Mouse (Mus musculus): ENCODE data around the gene Ap1g2. TPM values are rescaled to one million over a fixed set of nuclear protein-coding genes. Genes with fewer than 3 reads are reported as not detected.
A peak's percentile ranks its signal among the peaks of the same experiment; 100 is the strongest.

The Ap1g2 gene
- total RNA-seq, 2 experiments from 2014 or later, result 15.8 to 18.6 TPM

DNA sequence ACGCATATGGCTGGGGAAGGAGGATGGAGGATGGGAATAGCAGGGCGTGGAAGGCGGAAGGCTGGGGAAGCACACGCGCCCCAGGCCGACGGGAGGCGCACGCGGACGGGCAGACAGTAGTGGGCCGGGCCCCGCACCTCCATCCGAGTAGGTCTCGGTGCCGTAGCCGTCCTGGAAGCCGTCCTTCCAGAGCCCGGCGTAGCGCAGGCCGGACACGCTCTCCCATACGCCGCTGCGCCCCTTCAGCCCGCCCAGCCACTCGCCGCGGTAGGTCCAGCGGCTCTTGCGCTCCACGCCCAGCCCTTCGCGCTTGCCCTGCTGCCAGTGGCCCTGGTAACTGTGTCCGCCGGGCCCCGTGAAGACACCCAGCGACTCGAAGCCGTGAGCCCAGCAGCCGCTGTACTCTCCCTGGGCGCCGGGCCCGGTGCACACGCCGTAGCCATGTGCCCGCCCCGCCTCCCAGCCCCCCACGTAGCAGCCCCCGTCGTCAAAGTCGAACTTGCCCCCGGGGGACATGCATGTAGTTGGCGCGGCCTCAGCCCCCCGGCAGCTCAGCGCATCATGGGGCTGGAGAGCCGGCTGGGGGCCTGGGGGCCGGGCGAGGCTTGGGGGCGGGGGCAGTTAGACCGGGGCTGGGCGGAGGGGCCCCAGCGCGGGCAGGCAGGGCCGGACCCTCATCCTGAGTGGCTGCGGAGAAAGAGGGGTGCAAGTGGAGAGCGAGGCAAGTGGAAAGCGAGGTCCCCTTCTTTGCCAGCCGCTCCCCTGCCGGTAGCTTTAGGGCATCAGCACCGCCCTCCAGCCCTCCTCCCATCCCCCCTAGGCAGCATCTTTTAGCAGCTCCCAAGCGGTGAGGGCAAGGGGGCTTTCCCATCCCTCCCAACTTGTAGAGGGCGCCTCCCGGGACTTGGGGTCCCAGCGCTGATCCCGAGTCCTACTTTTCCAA, 8.6 kb upstream of the Ap1g2 start:
- peak in 1 of 2 experiments; percentile 62 for DNase-seq (ENCODE audit: low spot score in 2 of 2)

DNA sequence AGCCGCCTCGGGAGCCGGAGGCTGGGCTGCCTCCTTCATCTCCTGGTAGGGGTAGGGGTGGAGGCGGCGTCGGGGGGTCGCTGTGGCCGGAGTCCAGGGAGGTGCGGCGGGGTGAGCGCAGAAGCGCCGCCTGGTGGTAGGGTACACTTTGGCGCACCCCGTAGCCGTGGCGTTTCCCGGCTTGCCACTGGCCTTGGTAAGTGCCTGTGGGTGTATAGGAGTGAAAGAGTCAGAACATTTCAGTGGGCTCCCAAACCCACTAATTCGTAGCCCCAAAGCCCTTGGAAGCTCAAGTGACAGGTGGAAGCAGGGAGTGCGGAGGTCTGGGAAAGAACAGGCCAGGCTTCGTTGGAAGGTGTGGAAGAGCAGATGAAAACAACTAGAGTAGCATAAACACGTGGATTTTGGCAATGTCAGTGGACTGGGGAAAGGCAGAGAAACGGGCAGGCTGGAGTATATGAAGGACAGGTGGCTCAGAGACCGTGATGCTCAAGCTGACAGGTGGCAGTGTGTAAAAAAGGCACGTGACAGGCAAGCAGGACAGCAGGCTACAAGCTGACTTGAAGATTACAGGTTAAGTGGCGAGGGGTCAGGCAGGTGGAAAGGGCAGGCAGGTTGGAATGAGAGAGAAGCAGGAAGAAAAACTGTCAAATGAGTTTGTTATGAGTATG, 7.7 kb upstream of the Ap1g2 start:
- DNase-seq (ENCODE audit: low spot score in 2 of 2), result peak in 1 of 2 experiments; percentile 40

DNA sequence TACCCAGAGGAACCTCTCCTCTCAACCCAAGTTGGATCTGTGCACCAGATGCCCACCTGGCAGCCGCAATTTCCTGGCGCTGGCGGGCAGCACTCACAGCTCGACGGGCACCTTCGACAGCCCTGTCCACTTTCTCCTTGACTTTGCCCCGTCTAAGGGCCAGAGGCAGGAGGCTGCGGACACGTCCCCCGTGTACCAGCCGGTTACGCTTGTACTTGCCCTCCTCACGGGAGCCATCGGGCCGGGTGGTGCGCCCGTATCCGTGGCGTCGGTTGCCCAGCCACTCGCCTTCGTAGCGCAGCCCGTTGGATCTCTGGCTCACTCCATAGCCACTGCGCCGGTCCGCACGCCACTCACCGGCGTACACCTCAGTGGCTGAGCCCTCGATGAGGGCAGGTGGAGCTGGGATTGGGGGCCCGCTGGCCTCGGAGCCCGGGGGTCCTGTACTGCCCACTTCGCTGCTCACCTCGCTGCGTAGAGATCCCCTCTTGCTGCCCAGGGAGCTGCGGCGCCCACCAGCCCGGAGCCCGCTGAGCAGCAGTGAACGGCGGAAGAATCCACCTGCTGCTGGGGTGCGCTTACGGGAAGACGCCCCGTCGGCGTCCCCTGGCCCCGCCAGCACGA, 7.1 kb upstream of the Ap1g2 start:
- no peak for DNase-seq (ENCODE audit: low spot score in 2 of 2)

DNA sequence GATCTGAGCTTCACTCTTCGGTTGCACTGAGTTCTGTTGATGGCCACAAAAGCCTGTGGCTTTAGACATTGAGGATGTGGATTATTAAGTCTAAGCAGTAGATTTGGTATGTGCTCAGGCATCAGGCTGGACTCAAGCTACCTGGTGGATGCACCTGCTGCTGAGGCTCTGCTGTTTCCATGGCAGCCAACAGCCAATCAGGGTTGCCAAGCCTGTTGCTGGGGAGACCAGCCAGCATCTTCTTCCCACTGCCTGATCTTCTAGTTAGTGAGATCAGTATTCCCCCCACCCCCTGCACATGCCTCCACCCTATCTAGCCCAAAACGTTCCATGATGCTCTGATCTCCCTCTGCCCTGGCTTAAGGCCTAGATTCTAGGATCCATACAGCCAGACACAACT, 5.3 kb upstream of the Ap1g2 start:
- peak in 1 of 2 experiments; percentile 63 for DNase-seq (ENCODE audit: low spot score in 2 of 2)

DNA sequence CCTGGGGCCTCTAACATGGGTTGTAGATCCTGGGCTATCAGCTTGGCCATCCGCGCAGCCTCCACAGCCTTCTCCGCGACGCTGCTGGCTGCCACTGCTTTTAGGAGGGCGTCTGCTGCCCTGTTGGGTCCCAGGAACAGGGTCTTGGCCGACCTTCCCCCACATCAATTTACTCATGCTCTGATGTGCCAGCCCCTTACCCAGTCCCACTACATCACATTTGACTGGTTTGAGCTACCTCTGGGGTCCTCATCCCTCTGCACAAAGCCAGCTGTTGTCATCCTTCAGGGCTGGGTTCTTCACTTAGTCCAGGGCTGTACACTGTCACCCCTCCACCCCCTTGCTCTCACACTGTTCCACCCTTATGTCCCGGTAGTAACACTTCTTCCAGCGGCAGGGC, 3.7 kb upstream of the Ap1g2 start:
- DNase-seq (ENCODE audit: low spot score in 2 of 2), result no peak

DNA sequence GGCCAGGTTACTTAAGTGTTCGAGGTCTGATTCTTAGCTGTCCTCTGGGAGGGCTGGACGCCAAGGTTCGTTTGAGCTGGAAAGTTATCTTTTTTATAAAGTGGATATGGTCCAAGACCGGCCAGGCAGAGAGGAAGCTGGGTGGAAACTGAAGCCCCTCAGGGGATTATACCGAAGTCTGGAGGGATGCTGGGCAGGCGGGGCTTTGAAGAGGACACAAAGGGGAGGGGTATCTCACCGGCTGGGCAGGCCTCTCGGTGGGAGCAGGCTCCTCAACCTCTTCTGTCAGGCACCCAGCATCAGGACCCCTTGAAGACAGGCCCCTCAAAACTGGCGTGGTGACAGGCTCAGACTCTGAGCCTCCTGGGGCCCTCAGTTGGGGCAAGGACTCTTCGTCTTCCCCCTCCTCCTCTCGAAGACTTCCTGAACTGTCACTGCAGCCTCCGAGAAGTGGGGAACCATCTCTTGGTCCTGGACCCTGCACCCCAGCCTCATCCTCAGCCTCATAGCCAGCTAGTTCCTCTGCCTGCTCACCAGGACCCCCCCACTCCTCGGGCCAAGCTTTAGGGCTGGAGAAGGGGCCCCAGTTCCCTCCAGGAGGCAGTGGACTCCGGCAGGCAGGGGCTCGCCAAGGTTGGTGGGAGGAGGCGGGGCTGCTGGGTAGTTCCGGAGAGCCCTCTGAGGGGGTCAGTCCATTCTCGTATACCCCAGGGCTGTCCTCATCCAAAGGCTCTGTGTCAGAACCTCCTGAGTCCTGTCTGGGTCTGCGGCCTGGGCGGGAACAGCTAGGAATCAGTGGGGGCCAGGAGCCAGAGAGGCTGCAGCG, 2.9 kb upstream of the Ap1g2 start:
- DNase-seq (ENCODE audit: low spot score in 2 of 2), result peak in 1 of 2 experiments; percentile 49

DNA sequence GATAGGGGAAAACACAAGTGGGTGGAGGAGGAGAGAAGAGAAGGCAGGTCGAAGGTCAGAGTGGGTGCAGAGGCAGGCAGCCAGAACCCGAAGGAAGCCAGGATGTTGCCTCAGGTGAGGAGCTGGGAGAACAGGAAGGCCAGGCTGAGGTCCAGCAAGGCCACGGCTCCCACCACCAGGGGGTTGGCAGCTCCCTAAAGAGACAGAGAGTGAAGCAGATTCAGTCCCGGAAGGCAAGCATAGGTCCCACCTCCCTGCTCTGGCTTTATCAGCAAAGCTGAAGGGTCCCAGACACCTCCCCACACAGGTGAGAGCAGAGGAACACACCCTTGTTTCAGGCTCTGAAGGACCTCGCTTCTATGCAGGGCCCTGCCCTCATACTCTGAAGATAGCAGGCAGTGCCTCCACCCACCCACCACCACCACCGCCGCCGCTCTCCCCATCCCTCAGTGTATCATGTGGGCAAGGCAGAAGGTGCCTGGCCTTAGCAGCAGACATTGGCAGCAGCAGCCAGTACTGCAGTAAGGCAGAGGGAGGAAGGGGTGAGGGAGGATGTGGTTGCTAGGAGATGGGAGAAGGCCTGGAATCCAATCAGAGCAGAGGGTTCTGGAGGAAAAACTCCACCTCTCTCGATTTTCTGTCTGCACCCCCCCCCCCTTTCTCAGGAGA, 1.9 kb upstream of the Ap1g2 start:
- peak; percentile 70 to 91 for DNase-seq (ENCODE audit: low spot score in 2 of 2)

DNA sequence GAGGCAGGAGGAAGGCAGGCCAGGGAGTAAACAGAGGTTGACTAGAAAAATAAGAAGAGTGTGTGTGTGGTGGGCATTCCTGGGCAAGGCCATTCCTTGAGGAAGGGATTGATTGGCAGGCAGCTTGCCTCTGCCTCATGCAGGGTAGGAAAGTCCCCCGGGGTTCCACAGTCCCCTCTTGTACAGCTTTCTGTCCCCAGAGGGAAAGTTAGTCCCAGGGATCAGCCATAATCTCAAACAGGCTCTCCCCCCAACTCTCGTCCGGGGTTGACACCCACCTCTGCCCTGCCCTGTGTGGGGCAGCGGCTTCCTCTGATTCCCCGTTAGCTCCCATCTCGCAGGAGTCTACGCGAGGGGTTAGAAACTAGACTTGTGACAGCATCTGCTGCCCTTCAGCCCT, 597 bp upstream of the Ap1g2 start:
- peak in 1 of 2 experiments; percentile 23 for DNase-seq (ENCODE audit: low spot score in 2 of 2)

DNA sequence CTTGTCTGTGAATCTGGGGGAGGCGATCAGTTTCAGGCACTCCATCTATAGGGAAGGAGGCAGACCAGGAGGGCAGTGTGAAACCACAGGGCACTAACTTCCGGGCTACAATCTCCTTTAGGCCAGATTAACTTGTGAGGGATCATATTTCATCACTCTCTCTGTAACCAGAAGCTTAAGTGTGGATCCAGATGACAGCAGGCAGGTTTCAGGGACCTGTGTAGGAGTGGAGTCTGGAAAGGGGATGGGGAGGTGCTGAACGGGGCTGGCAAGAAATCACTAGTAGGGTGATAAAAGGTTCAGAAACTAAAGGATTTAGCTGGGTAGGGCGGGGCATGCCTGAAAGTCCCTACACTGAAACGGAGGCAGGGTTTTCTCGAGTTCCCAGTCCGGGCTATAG, 1.0 kb downstream of the Ap1g2 start:
- DNase-seq (ENCODE audit: low spot score in 2 of 2), result no peak

DNA sequence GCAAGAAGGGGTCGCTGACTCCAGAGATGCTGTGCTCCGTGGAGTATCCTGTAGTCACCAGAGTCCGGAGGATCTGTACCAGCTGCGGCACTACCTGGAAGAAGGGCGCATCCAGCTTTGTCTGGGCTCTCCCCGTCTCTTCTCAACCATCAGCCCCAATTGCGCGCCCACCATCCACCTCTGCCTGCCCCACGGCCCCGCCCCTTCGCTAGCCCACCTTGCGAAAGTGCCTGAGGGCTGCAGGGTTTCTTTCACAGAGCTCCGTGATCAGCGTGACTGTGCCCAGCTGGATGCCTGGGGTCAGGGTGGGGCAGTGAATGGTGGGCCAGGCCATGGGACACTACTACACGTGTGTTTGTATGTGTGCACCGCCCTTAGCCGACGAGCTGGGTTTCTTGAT, 2.0 kb downstream of the Ap1g2 start:
- DNase-seq (ENCODE audit: low spot score in 2 of 2), result no peak

DNA sequence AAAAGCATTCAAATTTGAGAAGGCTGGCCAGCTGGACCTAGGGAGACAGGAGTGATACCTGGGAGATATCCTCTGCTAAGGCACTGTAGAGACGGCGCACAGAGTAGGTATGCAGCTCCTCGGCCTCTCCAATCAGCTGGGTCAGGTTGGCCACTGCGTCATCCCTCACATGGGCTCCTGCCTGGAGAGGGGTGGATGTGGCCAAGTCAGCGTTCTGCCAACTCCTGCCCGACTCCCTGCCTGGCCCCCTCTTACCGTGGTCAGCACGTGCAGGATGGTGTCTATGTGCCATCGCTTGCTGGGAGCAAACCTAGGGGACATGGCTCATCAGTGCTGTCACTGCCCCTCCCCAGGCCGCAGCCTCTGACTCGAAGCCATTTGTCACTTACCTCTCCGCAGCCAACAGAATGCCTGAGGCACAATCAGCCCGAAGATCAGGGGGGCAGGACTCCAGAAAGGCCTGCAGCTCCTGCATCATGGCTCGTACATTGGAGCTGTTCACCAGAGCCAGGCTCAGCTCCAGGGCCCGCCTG, 4.1 kb downstream of the Ap1g2 start:
- DNase-seq (ENCODE audit: low spot score in 2 of 2), result peak in 1 of 2 experiments; percentile 23

DNA sequence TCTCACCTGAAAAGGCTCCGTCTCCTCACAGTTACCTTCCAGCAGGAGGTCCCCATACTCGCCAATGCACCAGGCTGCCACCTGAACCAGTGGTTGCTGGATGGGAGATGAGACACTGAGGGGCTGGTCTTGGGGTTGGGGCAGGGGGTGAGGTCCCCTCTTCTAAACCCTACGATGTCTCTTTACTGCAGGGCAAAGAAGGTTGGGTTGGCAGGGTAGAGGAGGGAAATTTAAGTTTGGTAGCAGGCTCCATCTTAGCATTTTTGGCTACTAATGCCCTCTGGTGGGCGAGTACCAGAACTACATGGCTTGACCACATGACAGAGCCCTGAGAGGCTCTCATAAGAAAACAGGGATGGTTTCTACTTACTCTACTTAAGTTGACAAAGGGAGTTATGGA, 4.8 kb downstream of the Ap1g2 start:
- peak in 1 of 2 experiments; percentile 66 for DNase-seq (ENCODE audit: low spot score in 2 of 2)

DNA sequence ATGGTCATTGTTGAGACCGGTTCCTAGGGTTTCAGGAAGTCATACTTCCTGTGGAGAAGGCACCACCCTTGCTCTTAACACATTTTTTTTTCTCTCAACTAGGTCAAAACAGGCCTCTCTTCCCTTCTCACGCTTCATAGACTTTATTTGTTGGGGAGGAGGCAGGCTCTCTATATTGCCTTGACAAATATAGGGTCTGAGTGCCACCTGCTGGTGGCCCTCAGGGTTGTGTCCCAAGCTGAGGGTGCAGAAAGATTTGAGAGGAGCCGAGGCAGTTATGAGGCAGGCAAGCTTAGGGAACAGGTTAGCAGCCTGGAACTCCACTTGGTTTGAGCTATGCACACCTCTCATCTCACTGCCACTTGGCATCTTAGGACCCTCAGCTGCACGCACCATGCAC, 8.3 kb downstream of the Ap1g2 start:
- DNase-seq (ENCODE audit: low spot score in 2 of 2), result peak in 1 of 2 experiments; percentile 61

DNA sequence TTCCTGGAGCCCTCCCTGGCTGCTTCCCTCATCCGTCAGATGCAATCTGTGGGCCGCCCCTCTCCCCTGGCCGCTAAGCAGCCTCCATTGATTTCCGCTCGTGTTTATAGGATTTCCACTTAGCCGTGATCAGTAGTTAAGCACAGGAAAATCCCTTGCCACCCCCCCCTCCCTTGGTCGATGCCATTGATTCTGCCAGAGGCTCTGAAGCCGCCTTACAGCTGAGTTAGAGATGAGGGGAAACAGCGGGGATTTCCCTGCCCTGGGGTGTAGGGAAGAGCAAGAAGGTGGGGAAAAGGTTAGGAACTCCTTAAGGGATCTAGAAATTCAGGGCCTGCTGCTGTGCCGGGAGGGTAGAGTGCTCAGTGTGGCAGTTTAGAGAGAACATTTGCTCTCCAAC, 8.7 kb downstream of the Ap1g2 start:
- DNase-seq (ENCODE audit: low spot score in 2 of 2), result no peak

DNA sequence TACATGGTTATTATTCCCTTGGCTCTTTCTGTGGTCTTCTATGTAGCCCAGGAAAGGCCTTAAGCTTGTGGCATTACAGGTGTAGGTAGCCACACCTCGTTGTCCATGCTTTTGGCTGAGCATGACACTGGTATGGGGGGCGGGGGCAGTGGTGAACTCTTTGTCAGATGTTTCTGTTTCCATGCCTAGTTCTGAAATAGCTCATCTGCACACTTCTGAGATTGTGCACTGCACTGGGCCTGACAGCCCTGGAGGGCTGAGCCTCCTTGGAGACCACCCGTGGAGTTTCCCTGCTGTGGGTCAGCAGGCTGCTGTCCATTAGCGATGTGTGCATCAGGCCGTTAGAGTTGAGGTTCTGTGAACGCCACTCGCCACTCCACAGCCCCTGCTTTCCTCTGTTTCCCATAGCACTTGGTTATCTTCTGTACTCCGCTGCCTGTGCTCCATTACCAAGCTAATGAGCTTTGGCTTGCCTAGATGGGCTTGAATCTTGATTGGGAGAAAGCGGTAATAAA, 9.8 kb downstream of the Ap1g2 start:
- DNase-seq (ENCODE audit: low spot score in 2 of 2), result no peak

DNA sequence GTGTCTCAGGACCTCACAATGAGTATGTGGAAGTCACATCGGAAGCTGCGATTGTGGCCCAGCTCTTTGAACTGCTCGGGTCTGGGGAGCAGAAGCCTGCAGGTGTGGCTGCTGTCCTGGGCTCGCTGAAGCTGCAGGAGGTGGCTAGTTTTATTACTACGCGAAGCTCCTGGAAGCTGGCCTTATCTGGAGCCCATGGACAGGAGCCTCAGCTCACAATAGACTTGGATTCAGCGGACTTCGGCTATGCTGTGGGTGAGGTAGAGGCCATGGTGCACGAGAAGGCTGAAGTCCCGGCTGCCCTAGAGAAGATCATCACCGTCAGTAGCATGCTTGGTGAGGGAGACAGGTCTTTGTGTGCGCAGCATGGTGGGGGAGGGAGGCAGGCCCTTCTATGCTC, 10.7 kb downstream of the Ap1g2 start:
- DNase-seq (ENCODE audit: low spot score in 2 of 2), result no peak

DNA sequence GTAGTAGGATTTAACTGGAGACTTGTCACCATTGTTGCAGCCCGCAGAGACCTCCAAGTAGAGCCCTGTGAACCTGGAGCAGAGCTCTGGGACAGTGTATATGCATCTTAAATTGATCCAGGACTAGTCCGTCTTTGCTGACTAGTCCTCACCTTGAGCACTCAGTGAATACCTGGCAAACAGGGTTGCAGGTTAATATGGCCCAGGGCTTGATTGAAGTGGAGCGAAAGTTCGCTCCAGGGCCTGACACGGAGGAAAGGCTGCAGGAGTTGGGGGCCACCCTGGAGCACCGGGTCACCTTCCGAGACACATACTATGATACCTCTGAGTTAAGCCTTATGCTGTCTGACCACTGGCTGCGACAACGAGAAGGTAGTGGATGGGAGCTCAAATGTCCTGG, 11.1 kb downstream of the Ap1g2 start:
- no peak for DNase-seq (ENCODE audit: low spot score in 2 of 2)

DNA sequence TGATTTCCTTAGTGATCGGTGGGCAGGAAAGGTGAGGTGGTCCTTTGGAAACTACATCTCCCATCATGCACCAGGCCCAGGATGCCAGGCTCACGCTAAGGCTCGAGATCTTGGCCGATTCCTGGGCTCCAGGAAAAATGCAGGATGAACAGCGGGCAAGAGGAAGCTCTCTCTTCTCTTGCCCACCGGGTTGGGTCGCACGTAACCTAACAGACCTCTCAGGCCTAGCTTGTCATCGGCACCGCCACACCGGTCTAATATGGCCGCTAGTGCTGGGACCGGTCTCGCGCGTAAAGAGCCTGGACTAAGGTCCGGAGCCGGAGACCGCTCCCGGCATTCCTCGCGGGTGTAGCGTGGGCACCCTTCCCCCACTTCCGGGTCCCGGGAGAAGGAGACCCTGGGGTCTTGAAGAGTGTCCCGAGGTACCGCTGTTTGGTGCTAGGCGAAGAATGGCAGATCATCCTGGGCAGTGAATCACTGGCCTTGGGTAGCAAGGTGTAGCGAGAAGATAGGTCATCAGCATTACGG, 11.6 kb downstream of the Ap1g2 start, which contains the start of gene Thtpa:
Gene Thtpa, plus strand, starts transcription at position 81 of the 528 bp plus-strand sequence.
- DNase-seq (ENCODE audit: low spot score in 2 of 2), result peak in 1 of 2 experiments; percentile 82

DNA sequence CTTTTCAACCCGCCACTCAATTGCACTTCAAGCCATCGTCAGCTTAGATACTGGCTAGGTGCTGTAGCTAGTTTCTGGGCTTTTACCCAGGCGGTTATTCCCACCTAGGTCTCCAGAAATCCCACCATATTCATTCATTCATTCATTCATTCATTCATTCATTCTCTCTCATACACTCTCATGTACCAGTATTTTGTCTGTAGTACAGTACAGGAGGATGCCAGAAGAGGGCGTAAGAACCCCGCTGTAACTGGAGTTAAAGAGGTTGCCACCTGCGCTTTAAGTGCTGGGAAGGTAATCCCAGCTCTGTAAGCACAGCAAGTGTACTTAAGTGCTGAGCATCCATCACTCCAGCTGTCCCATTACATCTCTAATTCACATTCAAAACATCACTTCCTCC, 12.5 kb downstream of the Ap1g2 start:
- no peak for DNase-seq (ENCODE audit: low spot score in 2 of 2)

All from layer of hippocampus, postnatal 14 days (tissue).